Mouse (Mus musculus): Measurements from ENCODE around the gene Olfr522.

GRCm38 (mm10) chr7:140160363-140160762, 4.2 kb downstream of the Olfr522 start:
- TF ChIP-seq CTCF (IDR thresholded peaks at IDR 0.05; ENCODE audit: control insufficient read depth, insufficient read depth, low read length) (no peak), POLR2A (IDR thresholded peaks at IDR 0.05; ENCODE audit: borderline replicate concordance, control insufficient read depth, low read depth, low read length) (no peak)

Data from bone marrow, adult 2 months (tissue).